Mouse (Mus musculus) lung, embryonic 15.5 days (tissue): ENCODE results near the gene Srrm3. TPM values are rescaled to one million over a fixed set of nuclear protein-coding genes. Genes with fewer than 3 reads are reported as not detected.

Source experiments
- ATAC-seq: fragments of 200-750 bp; cut with Nextera tagmentation; 2 replicates; pipeline ENCODE4 v1.8.0; 2017; ENCODE audit warnings: moderate number of reproducible peaks, borderline replicate concordance; ENCODE audit not compliant: low FRiP score, low TSS enrichment; ENCODE audit errors: extremely low read depth
- H3K27ac ChIP-seq: fragments of 300-500 bp; sonication (generic); 2 replicates; pipeline ENCODE4 v1.5.1; 2015; ENCODE audit warnings: moderate library complexity, mild to moderate bottlenecking, inconsistent platforms
- H3K27me3 ChIP-seq: fragments of 300-500 bp; sonication (generic); 2 replicates; pipeline ENCODE4 v1.6.1; 2015; ENCODE audit warnings: inconsistent platforms
- H3K36me3 ChIP-seq: fragments of 300-500 bp; sonication (generic); 2 replicates; pipeline ENCODE4 v1.6.1; 2015; ENCODE audit warnings: inconsistent platforms
- H3K4me1 ChIP-seq: fragments of 300-500 bp; sonication (generic); 2 replicates; pipeline ENCODE4 v1.6.1; 2015; ENCODE audit warnings: inconsistent platforms
- H3K4me2 ChIP-seq: fragments of 300-500 bp; sonication (generic); 2 replicates; pipeline ENCODE4 v1.6.1; 2015; ENCODE audit warnings: inconsistent platforms, mild to moderate bottlenecking, moderate library complexity
- H3K4me3 ChIP-seq: fragments of 300-500 bp; sonication (generic); 2 replicates; pipeline ENCODE4 v1.5.1; 2015; ENCODE audit warnings: mild to moderate bottlenecking, inconsistent platforms
- H3K9ac ChIP-seq: fragments of 300-500 bp; sonication (generic); 2 replicates; pipeline ENCODE4 v1.6.1; 2015; ENCODE audit warnings: inconsistent platforms
- H3K9me3 ChIP-seq: fragments of 300-500 bp; sonication (generic); 2 replicates; pipeline ENCODE4 v1.6.1; 2016; ENCODE audit warnings: inconsistent platforms
- WGBS: fragments of 180-500 bp; shearing (Covaris S2); methylation state at CpG from one replicate; pipeline ENCODE4 v1.1.7; 2015; 5-methylcytosine and 5-hydroxymethylcytosine counted together
- polyA plus RNA-seq: library from polyadenylated mRNA; unstranded; fragments of >200 nt; fragmentation: Nextera tagmentation; extraction: Ambion mirVana; gene quantifications from 2 replicates; pipeline ENCODE4 v1.2.1, GENCODE M21; 2015

Srrm3 gene
- polyA plus RNA-seq, 1 experiment from 2014 or later = 0.64 TPM

DNA sequence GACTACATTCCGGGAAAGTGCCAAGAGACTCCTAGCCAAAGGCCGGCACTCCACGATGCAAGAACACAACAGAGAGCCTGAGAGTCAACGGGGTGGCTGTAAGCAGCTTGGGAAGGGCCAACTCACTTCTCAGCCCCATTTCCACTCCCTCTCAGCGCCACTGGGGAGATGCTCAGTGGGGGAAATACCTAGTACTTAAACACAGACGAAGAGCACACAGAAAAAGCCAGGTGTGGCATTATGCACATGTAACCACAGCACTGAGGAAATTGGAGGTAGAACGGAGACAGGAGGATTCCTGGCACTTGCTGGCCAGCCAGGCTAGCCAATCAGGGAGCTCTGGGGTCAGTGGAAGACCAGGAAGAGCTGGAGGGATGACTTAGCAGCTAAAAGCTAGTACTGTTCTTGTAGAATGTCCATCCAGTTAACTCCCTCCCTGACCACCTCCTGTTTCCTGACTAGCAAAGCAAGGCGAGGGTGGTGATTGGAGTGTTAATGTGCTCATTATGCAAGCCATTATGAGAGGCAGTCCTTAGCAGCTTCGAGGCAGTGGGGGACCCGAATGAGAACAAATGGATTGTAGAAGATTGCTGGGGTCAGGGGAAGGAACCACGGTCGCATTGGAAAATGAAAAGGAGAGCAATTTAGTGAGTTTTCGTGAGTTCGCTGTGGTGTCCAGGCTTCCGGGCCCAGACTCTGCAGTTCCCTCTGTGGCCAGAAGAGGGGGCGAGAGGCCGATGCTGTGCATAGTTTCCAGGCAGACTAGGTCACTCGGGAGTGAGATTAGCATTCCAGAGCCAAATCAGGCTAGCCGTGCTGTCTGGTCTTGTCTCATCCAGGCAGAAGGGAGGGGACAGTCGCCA lies 12.5 kb upstream of the Srrm3 start:
- 0 out of 2 replicates have a peak overlapping the region, but pooled peaks have one; percentile 13 for H3K9ac ChIP-seq
- WGBS = 9% methylated on average over 20 of the region's 20 CpGs

DNA sequence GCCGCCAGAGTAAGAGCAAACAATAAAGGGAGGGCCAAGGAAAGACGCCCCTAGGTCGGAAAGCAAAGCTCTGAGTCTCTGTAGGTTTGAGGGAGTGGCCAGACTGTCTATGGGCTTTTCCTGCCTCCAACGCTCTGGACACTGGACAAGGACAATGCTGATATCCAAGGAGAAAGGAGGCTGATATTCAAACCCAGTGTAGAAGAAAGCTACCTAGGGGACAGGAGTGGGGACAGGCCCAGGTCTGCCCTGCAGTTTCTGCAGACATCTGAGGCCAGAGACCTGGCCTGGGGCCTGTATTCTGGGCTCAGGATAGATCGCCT lies 11.9 kb upstream of the Srrm3 start:
- no peak overlapping the region for H3K9ac ChIP-seq
- H3K27ac ChIP-seq = no peak overlapping the region
- H3K4me1 ChIP-seq = peaks cover 7% of the 10 kb centered on the region; the same call in 1 of the 2 replicates
- H3K27me3 ChIP-seq = no peaks in the 10 kb centered on the region
- H3K36me3 ChIP-seq = peaks cover 20% of the 10 kb centered on the region
- no peaks in the 10 kb centered on the region for H3K9me3 ChIP-seq
- peak overlapping the region; percentile 29; the same call in 1 of the 2 replicates for H3K4me3 ChIP-seq
- ATAC-seq = 0 out of 2 replicates have a peak, but pooled peaks have one; percentile 24
- peak overlapping the region; percentile 45 for H3K4me2 ChIP-seq
- 11% methylated on average over 5 of the region's 5 CpGs for WGBS

More for the DNA sequence above, 12.5 kb upstream of the Srrm3 start:
- Histone ChIP-seq H3K9me3 (no peaks in the 10 kb centered on the region), H3K4me2 (peak overlapping the region; percentile 45), H3K4me1 (peaks cover 7% of the 10 kb centered on the region; the same call in 1 of the 2 replicates), H3K27ac (no peak overlapping the region), H3K27me3 (no peaks in the 10 kb centered on the region), H3K36me3 (peaks cover 26% of the 10 kb centered on the region), H3K4me3 (peak overlapping the region; percentile 29)
- peak; percentile 70 for ATAC-seq

DNA sequence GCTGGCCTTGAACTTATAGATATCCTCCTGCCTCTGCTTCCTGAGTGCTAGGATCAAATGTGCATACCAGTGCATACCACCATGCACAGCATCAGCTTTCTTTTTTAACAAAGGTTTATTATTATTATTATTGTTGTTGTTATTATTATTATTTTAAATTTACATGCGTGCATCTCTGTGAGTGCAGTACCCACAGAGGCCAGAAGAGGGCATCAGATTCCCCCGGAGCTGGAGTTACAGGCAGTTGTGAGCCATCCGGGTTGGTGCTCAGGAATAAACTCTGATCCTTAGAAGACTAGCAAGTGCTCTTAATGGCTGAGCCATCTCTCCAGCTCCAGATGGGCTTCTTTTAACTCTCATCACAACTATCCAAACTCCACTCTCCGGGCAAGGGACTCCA lies 6.9 kb upstream of the Srrm3 start:
- Histone ChIP-seq H3K4me2 (no peak overlapping the region), H3K4me1 (0 out of 2 replicates have a peak, but pooled peaks cover 2% of the 10 kb centered on the region), H3K27me3 (no peaks in the 10 kb centered on the region), H3K9ac (no peak overlapping the region), H3K9me3 (no peaks in the 10 kb centered on the region), H3K36me3 (no peaks in the 10 kb centered on the region), H3K4me3 (no peak overlapping the region), H3K27ac (no peak overlapping the region)
- ATAC-seq = no peak
- 40% methylated on average over 4 of the region's 4 CpGs for WGBS

DNA sequence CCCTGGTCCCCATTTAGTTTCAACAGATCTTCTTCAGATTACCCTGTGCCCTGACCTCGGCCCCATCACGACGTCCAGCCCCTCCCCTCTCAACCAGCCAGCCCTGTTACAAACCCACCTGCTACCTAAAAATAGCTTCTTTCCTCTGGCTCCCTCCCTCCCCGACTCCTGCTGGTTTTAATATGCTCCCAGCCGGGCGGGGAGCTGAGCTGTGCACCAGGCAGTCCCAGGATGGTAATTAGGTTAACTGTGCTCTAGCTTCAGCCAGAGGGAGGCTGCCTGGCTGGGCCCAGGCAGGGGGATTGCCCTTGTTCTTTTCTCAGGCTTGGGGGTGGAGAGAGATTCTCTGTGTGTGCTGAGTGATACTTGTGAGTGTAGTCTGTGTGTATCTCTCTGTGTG lies 5.8 kb upstream of the Srrm3 start:
- H3K4me3 ChIP-seq = no peak overlapping the region
- no peaks in the 10 kb centered on the region for H3K27me3 ChIP-seq
- H3K9me3 ChIP-seq = no peaks in the 10 kb centered on the region
- ATAC-seq = no peak
- H3K9ac ChIP-seq = no peak overlapping the region
- H3K4me1 ChIP-seq = no peaks in the 10 kb centered on the region
- no peak overlapping the region for H3K4me2 ChIP-seq
- no peaks in the 10 kb centered on the region for H3K36me3 ChIP-seq
- no peak overlapping the region for H3K27ac ChIP-seq
- WGBS = 7% methylated on average over 6 of the region's 6 CpGs

GRCm38 (mm10) chr5:135802641-135803040 lies 4.0 kb upstream of the Srrm3 start:
- Histone ChIP-seq H3K9me3 (no peaks in the 10 kb centered on the region), H3K27ac (no peak overlapping the region), H3K27me3 (no peaks in the 10 kb centered on the region), H3K4me1 (no peaks in the 10 kb centered on the region), H3K4me2 (no peak overlapping the region), H3K9ac (no peak overlapping the region), H3K36me3 (no peaks in the 10 kb centered on the region), H3K4me3 (no peak overlapping the region)
- ATAC-seq = no peak
- WGBS = 83% methylated on average over 8 of the region's 8 CpGs

DNA sequence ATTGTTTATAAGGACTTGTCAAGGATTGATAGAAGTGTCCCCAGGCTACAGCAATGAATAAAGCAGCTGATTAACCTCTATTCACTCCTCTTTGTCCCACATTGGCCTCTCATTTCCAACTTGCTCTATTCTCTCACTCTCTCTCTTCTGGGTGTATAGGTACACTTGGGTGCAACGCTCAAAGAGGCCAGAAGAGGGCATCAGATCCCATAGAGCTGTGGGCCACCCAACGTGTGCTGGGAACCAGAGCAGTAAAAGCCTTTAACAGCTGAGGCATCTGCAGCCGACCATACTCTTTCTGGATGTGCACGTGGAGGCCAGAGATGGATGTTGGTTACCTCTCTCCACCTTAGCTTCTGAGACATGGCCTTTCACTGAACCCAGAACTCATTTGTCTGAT lies 3.6 kb upstream of the Srrm3 start:
- Histone ChIP-seq H3K4me2 (no peak overlapping the region), H3K27me3 (no peaks in the 10 kb centered on the region), H3K36me3 (no peaks in the 10 kb centered on the region), H3K4me1 (no peaks in the 10 kb centered on the region), H3K4me3 (no peak overlapping the region), H3K27ac (no peak overlapping the region), H3K9me3 (no peaks in the 10 kb centered on the region), H3K9ac (no peak overlapping the region)
- WGBS = 46% methylated on average over 4 of the region's 4 CpGs
- no peak for ATAC-seq

GRCm38 (mm10) chr5:135803676-135804075 lies 3.0 kb upstream of the Srrm3 start:
- no peaks in the 10 kb centered on the region for H3K36me3 ChIP-seq
- WGBS = 67% methylated on average over 4 of the region's 4 CpGs
- H3K4me2 ChIP-seq = no peak overlapping the region
- H3K9ac ChIP-seq = no peak overlapping the region
- no peak for ATAC-seq
- H3K27ac ChIP-seq = no peak overlapping the region
- no peaks in the 10 kb centered on the region for H3K4me1 ChIP-seq
- H3K27me3 ChIP-seq = no peaks in the 10 kb centered on the region
- H3K9me3 ChIP-seq = no peaks in the 10 kb centered on the region
- no peak overlapping the region for H3K4me3 ChIP-seq

- Histone ChIP-seq H3K9ac (no peak overlapping the region), H3K4me3 (no peak overlapping the region), H3K9me3 (no peaks in the 10 kb centered on the region), H3K4me1 (no peaks in the 10 kb centered on the region), H3K36me3 (no peaks in the 10 kb centered on the region), H3K27me3 (no peaks in the 10 kb centered on the region), H3K4me2 (no peak overlapping the region), H3K27ac (no peak overlapping the region)
- WGBS = 72% methylated on average over 2 of the region's 2 CpGs
- no peak for ATAC-seq
Measured at GRCm38 (mm10) chr5:135804735-135805134, 2.0 kb upstream of the Srrm3 start.

GRCm38 (mm10) chr5:135807263-135807637 lies 560 bp downstream of the Srrm3 start:
- no peak for ATAC-seq
- H3K9ac ChIP-seq = no peak overlapping the region
- H3K4me3 ChIP-seq = no peak overlapping the region
- H3K4me1 ChIP-seq = no peaks in the 10 kb centered on the region
- H3K27ac ChIP-seq = no peak overlapping the region
- H3K27me3 ChIP-seq = no peaks in the 10 kb centered on the region
- H3K36me3 ChIP-seq = no peaks in the 10 kb centered on the region
- H3K9me3 ChIP-seq = no peaks in the 10 kb centered on the region
- no peak overlapping the region for H3K4me2 ChIP-seq
- 45% methylated on average over 3 of the region's 3 CpGs for WGBS

DNA sequence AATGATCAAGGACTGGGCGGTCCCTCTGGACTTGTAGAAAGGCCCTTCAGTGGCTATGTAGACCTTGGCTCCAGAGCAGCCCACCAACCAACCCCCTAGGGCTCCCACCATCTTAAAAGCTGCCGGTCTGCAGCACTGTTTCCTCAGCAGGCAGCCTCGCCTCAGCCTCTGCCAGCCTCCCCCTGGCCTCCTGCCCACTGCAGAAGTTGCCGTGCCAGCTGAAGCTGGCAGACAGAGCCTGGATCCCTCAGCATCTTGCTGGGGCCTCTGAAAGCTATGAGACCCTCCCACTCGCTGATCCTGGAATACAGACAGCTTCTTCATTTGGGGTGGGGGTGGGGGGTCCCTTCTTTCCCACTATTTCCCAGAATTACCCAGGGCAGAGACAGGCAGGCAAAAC lies 6.3 kb downstream of the Srrm3 start:
- Histone ChIP-seq H3K27ac (no peak overlapping the region), H3K9ac (no peak overlapping the region), H3K27me3 (0 out of 2 replicates have a peak, but pooled peaks cover 5% of the 10 kb centered on the region), H3K36me3 (no peaks in the 10 kb centered on the region), H3K4me3 (no peak overlapping the region), H3K9me3 (no peaks in the 10 kb centered on the region), H3K4me2 (no peak overlapping the region), H3K4me1 (no peaks in the 10 kb centered on the region)
- 66% methylated on average over 5 of the region's 5 CpGs for WGBS
- ATAC-seq = no peak

GRCm38 (mm10) chr5:135818491-135818890 lies 11.8 kb downstream of the Srrm3 start:
- Histone ChIP-seq H3K9me3 (no peaks in the 10 kb centered on the region), H3K9ac (no peak overlapping the region), H3K27me3 (peaks cover 5% of the 10 kb centered on the region; the same call in 1 of the 2 replicates), H3K4me3 (no peak overlapping the region), H3K27ac (no peak overlapping the region), H3K4me1 (no peaks in the 10 kb centered on the region), H3K36me3 (no peaks in the 10 kb centered on the region), H3K4me2 (no peak overlapping the region)
- WGBS = 23% methylated on average over 7 of the region's 7 CpGs
- ATAC-seq = no peak

DNA sequence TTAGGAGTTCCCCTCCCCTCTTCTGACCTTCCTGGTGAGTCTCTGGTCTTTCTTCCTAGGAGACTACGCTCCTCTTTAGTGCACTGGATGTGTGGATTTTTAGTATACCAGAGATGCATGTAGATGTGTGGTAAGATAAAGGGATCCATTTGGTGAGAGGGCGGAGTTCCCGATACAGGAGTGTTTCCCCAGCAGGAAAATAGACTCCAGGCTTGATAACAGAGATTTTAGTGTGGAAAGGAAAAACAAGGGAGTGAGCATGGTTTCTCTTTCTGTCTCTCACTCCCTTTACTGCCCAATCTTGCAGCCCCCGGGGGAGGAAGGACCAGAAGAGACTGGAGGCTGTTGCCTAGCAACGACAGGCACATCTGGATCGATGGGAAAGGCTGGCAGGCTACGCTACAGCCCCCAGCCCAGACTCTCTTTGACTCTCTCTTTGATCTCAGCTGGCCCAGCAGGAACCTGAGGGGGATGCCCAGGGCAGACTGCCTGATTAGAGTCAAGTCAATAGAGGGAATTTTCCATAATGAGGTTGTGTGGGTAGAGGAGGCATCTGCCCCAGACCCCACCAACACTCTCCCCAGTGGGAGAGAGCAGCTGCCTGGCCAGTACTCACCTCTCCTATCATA lies 15.7 kb downstream of the Srrm3 start:
- H3K36me3 ChIP-seq = no peaks in the 10 kb centered on the region
- H3K27ac ChIP-seq = no peak overlapping the region
- ATAC-seq = no peak
- H3K4me2 ChIP-seq = no peak overlapping the region
- no peak overlapping the region for H3K4me3 ChIP-seq
- H3K27me3 ChIP-seq = peaks cover 5% of the 10 kb centered on the region; the same call in 1 of the 2 replicates
- 0 out of 2 replicates have a peak, but pooled peaks cover 3% of the 10 kb centered on the region for H3K4me1 ChIP-seq
- H3K9ac ChIP-seq = no peak overlapping the region
- no peaks in the 10 kb centered on the region for H3K9me3 ChIP-seq
- 24% methylated on average over 7 of the region's 7 CpGs for WGBS
